Mouse (Mus musculus) liver, embryonic 11.5 days (tissue): ENCODE measurements around the gene Zbtb45. TPM values are rescaled to one million over a fixed set of nuclear protein-coding genes. Genes with fewer than 3 reads are reported as not detected.
A peak's percentile ranks its signal among the peaks of the same experiment; 100 is the strongest.

ENCODE experiments used
- ATAC-seq: fragments of 200-750 bp; cut with Nextera tagmentation; replicated peaks from 2 replicates; pipeline ENCODE4 v1.8.0; 2017; ENCODE audit warnings: moderate number of reproducible peaks, mild to moderate bottlenecking, moderate TSS enrichment, moderate library complexity; ENCODE audit not compliant: low FRiP score
- DNase-seq: peaks from one replicate; pipeline ENCODE4 v3.0.0-alpha.2; 2017; ENCODE audit warnings: low spot score
- H3K27ac ChIP-seq: fragments of 300-500 bp; sonication (generic); 2 replicates; pipeline ENCODE4 v1.5.1; 2014; ENCODE audit warnings: mild to moderate bottlenecking, low read depth, low read length, control low read depth
- H3K27me3 ChIP-seq: fragments of 300-500 bp; sonication (generic); replicated peaks from 2 replicates; pipeline ENCODE4 v1.6.1; 2014; ENCODE audit warnings: low read length, mixed read lengths; ENCODE audit not compliant: control insufficient read depth, insufficient read depth
- H3K36me3 ChIP-seq: fragments of 300-500 bp; sonication (generic); 2 replicates; pipeline ENCODE4 v1.6.1; 2014; ENCODE audit warnings: mild to moderate bottlenecking, low read length, moderate library complexity, mixed read lengths; ENCODE audit not compliant: control insufficient read depth, insufficient read depth
- H3K4me1 ChIP-seq: fragments of 300-500 bp; sonication (generic); replicated peaks from 2 replicates; pipeline ENCODE4 v1.6.1; 2014; ENCODE audit warnings: low read length, mixed read lengths; ENCODE audit not compliant: control insufficient read depth, insufficient read depth
- H3K4me2 ChIP-seq: fragments of 300-500 bp; sonication (generic); 2 replicates; pipeline ENCODE4 v1.6.1; 2014; ENCODE audit warnings: mild to moderate bottlenecking, control low read depth, moderate library complexity
- H3K4me3 ChIP-seq: fragments of 300-500 bp; sonication (generic); 2 replicates; pipeline ENCODE4 v1.5.1; 2014; ENCODE audit warnings: low read depth, low read length, control low read depth
- H3K9ac ChIP-seq: fragments of 300-500 bp; sonication (generic); 2 replicates; pipeline ENCODE4 v1.6.1; 2014; ENCODE audit warnings: low read depth, low read length, control low read depth
- H3K9me3 ChIP-seq: fragments of 300-500 bp; sonication (generic); 2 replicates; pipeline ENCODE4 v1.6.1; 2016; ENCODE audit warnings: low read length, inconsistent platforms, mixed read lengths; ENCODE audit not compliant: control insufficient read depth
- WGBS: fragments of 180-500 bp; shearing (Covaris S2); extraction: QIAGEN DNeasy Blood & Tissue Kit; methylation state at CpG from one replicate; pipeline ENCODE4 v1.1.7; 2014; 5-methylcytosine and 5-hydroxymethylcytosine counted together
- polyA plus RNA-seq: library from polyadenylated mRNA; unstranded; fragments of >200 nt; fragmentation: Nextera tagmentation; extraction: Ambion mirVana; gene quantifications from 2 replicates; pipeline ENCODE4 v1.2.1, GENCODE M21; 2014

Gene Zbtb45
- polyA plus RNA-seq, 1 experiment from 2014 or later: 27.9 TPM

GRCm38 (mm10) chr7:12998053-12998452, 11.8 kb downstream of the Zbtb45 start, which contains the start of gene Slc27a5:
Slc27a5 (minus strand) TSS chr7:12998192.
- WGBS: 68% methylated on average over 5 of the region's 5 CpGs
- Histone ChIP-seq H3K27me3 (no peaks in the 10 kb centered on the region), H3K4me2 (no peak within 1 kb of the TSS), H3K4me3 (no peak within 1 kb of the TSS), H3K9me3 (no peaks in the 10 kb centered on the region), H3K36me3 (no peaks in the 10 kb centered on the region), H3K27ac (no peak within 1 kb of the TSS), H3K4me1 (no peaks in the 10 kb centered on the region), H3K9ac (no peak within 1 kb of the TSS)
- DNase-seq: no peak
- 0 out of 2 replicates have a peak, but pooled peaks have one; percentile 29 for ATAC-seq

- Histone ChIP-seq H3K4me1 (no peaks in the 10 kb centered on the region), H3K4me3 (no peak overlapping the region), H3K4me2 (no peak overlapping the region), H3K27me3 (no peaks in the 10 kb centered on the region), H3K9ac (no peak overlapping the region), H3K27ac (no peak overlapping the region), H3K9me3 (no peaks in the 10 kb centered on the region), H3K36me3 (no peaks in the 10 kb centered on the region)
- 65% methylated on average over 5 of the region's 5 CpGs for WGBS
- ATAC-seq (no peak), DNase-seq (no peak)
Measured at GRCm38 (mm10) chr7:12997230-12997629, 12.6 kb downstream of the Zbtb45 start.

- ATAC-seq: no peak
- H3K4me2 ChIP-seq: no peak overlapping the region
- H3K9ac ChIP-seq: no peak overlapping the region
- no peak overlapping the region for H3K27ac ChIP-seq
- H3K36me3 ChIP-seq: no peaks in the 10 kb centered on the region
- no peaks in the 10 kb centered on the region for H3K4me1 ChIP-seq
- H3K27me3 ChIP-seq: no peaks in the 10 kb centered on the region
- H3K4me3 ChIP-seq: no peak overlapping the region
- no peaks in the 10 kb centered on the region for H3K9me3 ChIP-seq
- DNase-seq: no peak
Measured at GRCm38 (mm10) chr7:12995862-12996261, 14.0 kb downstream of the Zbtb45 start.

DNA sequence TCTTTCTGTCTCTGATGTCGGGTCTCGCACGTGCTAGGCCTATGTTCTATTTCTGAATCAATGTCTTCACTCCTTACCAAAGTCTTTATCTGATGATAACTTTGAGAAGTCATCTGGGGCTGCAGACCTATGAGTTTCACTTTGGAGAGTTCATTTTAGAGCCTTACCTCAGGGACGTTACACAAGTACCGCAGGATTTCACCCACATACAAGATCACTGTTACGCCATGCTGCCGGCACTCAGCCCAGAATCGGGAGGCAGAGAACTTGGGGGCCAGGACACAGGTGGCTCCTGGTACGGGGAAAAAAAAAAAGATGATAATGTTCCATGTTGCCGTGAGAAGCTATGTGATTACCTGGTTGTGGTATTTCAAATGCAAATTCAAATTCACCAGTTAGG, 16.7 kb downstream of the Zbtb45 start:
- no peak overlapping the region for H3K9ac ChIP-seq
- no peak overlapping the region for H3K27ac ChIP-seq
- H3K4me1 ChIP-seq: peaks cover 2% of the 10 kb centered on the region
- ATAC-seq (no peak), DNase-seq (no peak)
- H3K4me2 ChIP-seq: no peak overlapping the region
- no peak overlapping the region for H3K4me3 ChIP-seq
- no peaks in the 10 kb centered on the region for H3K9me3 ChIP-seq
- no peaks in the 10 kb centered on the region for H3K27me3 ChIP-seq
- WGBS: 83% methylated on average over 10 of the region's 10 CpGs
- H3K36me3 ChIP-seq: no peaks in the 10 kb centered on the region

- H3K36me3 ChIP-seq: no peaks in the 10 kb centered on the region
- WGBS: 4% methylated on average over 3 of the region's 3 CpGs
Measured at GRCm38 (mm10) chr7:12992222-12992621, 17.6 kb downstream of the Zbtb45 start.

GRCm38 (mm10) chr7:12987409-12988189, 22.2 kb downstream of the Zbtb45 start:
- Histone ChIP-seq H3K27ac (peak overlapping the region; percentile 71), H3K27me3 (no peaks in the 10 kb centered on the region), H3K9me3 (no peaks in the 10 kb centered on the region), H3K4me3 (no peak overlapping the region), H3K9ac (no peak overlapping the region), H3K4me2 (peak overlapping the region; percentile 26), H3K36me3 (no peaks in the 10 kb centered on the region), H3K4me1 (peaks cover 13% of the 10 kb centered on the region)
- 58% methylated on average over 8 of the region's 8 CpGs for WGBS
- peak; percentile 86 for ATAC-seq
- no peak for DNase-seq

More at GRCm38 (mm10) chr7:12992222-12992621, 17.6 kb downstream of the Zbtb45 start:
- Histone ChIP-seq H3K4me2 (no peak overlapping the region), H3K27me3 (no peaks in the 10 kb centered on the region), H3K9me3 (no peaks in the 10 kb centered on the region), H3K4me1 (peaks cover 12% of the 10 kb centered on the region), H3K4me3 (no peak overlapping the region), H3K27ac (no peak overlapping the region), H3K9ac (no peak overlapping the region)
- no peak for DNase-seq
- ATAC-seq: no peak

DNA sequence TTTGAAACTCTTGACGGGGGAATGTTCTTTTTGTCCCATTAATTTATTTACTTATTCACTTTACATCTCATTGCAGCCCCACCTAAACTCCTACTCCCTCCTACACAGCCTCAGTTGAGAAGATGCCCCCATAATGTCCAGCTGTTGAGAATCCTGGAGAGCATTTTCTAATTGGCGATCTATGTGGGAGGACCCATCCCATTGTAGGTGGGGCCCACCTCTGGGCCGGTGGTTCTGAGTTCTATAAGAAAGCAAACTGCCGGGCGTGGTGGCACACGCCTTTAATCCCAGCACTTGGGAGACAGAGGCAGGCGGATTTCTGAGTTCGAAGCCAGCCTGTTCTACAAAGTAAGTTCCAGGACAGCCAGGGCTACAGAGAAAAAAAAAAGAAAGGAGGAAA, 22.9 kb downstream of the Zbtb45 start:
- H3K4me1 ChIP-seq: peaks cover 13% of the 10 kb centered on the region
- no peaks in the 10 kb centered on the region for H3K27me3 ChIP-seq
- H3K27ac ChIP-seq: peak overlapping the region; percentile 71; the same call in 1 of the 2 replicates
- no peak overlapping the region for H3K4me3 ChIP-seq
- WGBS: 74% methylated on average over 8 of the region's 8 CpGs
- ATAC-seq: no peak
- H3K4me2 ChIP-seq: no peak overlapping the region
- no peak overlapping the region for H3K9ac ChIP-seq
- H3K9me3 ChIP-seq: no peaks in the 10 kb centered on the region
- no peaks in the 10 kb centered on the region for H3K36me3 ChIP-seq
- DNase-seq: no peak

DNA sequence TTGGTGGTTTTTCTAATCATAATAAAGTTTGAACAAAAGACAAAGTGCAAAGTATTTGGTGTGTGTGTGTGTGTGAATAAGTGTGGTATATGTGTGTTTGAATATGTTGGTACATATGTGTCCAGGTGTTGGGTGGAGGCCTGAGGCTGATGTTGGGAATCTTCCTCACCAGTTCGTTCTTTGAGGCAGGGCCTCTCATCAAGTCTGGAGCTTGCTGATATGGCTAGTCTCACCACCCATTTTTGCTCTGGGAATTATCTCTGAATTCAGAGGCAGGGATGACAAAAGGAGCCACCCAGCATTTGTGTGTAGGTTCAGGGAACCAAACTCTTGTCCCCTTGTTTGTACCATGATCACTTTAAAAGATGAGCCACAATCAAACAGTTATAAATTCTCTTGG, 24.1 kb downstream of the Zbtb45 start:
- Histone ChIP-seq H3K36me3 (no peaks in the 10 kb centered on the region), H3K4me2 (no peak overlapping the region), H3K4me3 (no peak overlapping the region), H3K9me3 (no peaks in the 10 kb centered on the region), H3K4me1 (peaks cover 13% of the 10 kb centered on the region), H3K27ac (0 out of 2 replicates have a peak overlapping the region, but pooled peaks have one; percentile 15), H3K27me3 (no peaks in the 10 kb centered on the region), H3K9ac (no peak overlapping the region)
- DNase-seq: no peak
- 42% methylated on average over 1 of the region's 1 CpGs for WGBS
- peak; percentile 58 for ATAC-seq

DNA sequence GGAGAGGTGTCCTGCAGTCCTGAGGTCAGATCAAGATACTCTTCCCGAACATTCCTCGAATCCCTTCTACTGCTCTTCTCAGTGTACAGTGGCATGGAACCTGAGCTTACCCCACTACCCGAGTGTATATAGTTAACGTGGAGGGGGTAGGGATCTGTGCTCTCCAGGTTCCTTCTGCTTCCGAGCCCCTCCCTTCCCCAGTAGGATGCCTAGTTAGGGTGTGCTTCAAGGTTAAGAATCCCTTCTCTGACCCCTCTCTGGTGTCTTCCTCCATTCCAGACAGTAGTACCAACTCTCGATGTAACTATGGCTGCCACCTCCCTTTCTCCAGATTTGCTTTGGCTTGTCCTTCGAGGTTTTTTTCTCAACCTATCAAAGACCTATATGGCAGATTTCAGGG, 29.5 kb downstream of the Zbtb45 start:
- Histone ChIP-seq H3K27me3 (no peaks in the 10 kb centered on the region), H3K9me3 (no peaks in the 10 kb centered on the region), H3K4me2 (no peak overlapping the region), H3K4me1 (peaks cover 18% of the 10 kb centered on the region), H3K4me3 (no peak overlapping the region), H3K9ac (no peak overlapping the region), H3K36me3 (no peaks in the 10 kb centered on the region), H3K27ac (no peak overlapping the region)
- 88% methylated on average over 7 of the region's 7 CpGs for whole genome bisulfite sequencing
- no peak for ATAC-seq
- no peak for DNase-seq
